Mouse (Mus musculus) cortical plate, adult 2 months (tissue): ENCODE results near the gene Ppp2r3a. TPM values are rescaled to one million over a fixed set of nuclear protein-coding genes. Genes with fewer than 3 reads are reported as not detected.

Source experiments
- H3K27ac ChIP-seq: fragments of 200-500 bp; 2 replicates; pipeline ENCODE4 v1.5.1; 2012; ENCODE audit warnings: low read length, control low read depth, inconsistent platforms; ENCODE audit not compliant: insufficient read depth
- H3K4me1 ChIP-seq: fragments of 200-500 bp; 2 replicates; pipeline ENCODE4 v1.6.1; 2011; ENCODE audit warnings: low read length; ENCODE audit not compliant: control insufficient read depth, insufficient read depth
- H3K4me3 ChIP-seq: fragments of 200-500 bp; 2 replicates; pipeline ENCODE4 v1.5.1; 2011; ENCODE audit warnings: mild to moderate bottlenecking, low read length, control low read depth; ENCODE audit not compliant: insufficient read depth
- CTCF ChIP-seq: fragments of 200-500 bp; IDR thresholded peaks from 2 replicates; pipeline ENCODE4 v1.5.1; 2011; ENCODE audit warnings: mild to moderate bottlenecking, control low read depth, low read length; ENCODE audit not compliant: insufficient read depth; ENCODE audit errors: extremely low read depth
- POLR2A ChIP-seq: fragments of 200-500 bp; IDR thresholded peaks from 2 replicates; pipeline ENCODE4 v1.6.1; 2011; ENCODE audit warnings: mild to moderate bottlenecking, low read length, control low read depth; ENCODE audit not compliant: insufficient read depth; ENCODE audit errors: extremely low read depth
- polyA plus RNA-seq: library from polyadenylated mRNA; depleted of rRNA; stranded (reverse); fragments of >200 nt; gene quantifications from 2 replicates; pipeline ENCODE4 v1.2.3, GENCODE M21; 2012

Gene Ppp2r3a
- polyA plus RNA-seq, 1 experiment = 19.5 TPM

DNA sequence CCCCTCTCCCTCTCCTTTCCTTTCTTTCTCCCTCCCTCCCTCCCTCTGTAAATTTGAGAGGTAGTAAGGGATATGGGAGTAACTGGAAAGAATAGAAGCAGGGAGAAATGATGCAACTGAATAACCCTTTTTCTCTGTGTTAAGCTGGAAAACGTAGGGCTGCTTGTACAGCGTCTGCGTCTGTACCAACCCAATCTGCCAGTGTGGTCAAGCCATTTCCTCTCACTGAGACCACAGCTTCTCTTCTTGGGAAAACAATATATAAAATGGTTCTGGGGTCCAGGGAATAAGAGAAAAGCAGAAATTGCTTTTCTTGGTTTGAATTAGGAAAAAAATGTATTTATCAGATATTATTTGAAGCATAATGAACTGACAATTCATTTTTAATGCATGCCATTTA, 21.6 kb downstream of the Ppp2r3a start:
- Histone ChIP-seq H3K4me3 (no peak overlapping the region), H3K27ac (no peak overlapping the region), H3K4me1 (no peaks in the 10 kb centered on the region)
- no peak for TF ChIP-seq CTCF
- TF ChIP-seq POLR2A = no peak

DNA sequence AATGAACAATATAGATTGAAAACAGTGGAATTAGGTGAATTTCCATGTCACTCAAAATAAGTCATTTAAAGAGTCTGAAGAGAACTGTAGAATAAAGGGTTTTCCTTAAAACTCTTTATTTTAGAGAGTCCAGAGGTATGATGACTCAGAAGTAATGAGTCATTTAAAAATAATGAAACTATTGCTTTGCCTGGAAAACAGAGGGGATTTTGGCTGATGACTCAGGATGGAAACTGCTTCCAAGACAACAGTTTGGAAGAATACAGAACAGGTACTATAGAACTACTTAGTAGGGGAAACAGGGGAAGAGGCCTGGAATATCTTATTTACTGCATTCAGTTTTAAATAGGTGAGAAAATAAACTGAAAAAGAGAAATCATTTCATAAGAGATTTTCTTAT, 22.7 kb downstream of the Ppp2r3a start:
- H3K4me3 ChIP-seq = no peak overlapping the region
- H3K4me1 ChIP-seq = no peaks in the 10 kb centered on the region
- H3K27ac ChIP-seq = no peak overlapping the region
- TF ChIP-seq POLR2A = no peak
- no peak for TF ChIP-seq CTCF

DNA sequence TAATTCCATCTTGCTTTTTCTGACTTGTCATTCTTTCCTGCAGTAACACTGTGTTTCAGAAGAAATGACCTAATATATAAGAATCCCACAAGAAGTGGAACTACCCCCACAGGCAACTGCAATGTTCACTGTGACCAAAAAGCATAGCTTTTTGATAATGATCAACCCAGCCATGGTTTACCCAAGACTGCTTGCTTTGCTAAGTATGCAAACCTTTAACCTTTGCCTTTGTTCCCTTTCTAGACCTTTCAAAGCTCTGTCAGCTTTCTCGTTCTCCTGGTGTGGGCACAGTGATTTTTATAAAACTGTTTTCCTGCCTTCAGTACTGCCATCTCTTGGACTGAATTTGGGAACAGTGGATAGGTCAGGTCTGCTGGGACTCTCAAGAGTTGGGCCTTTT, 43.6 kb downstream of the Ppp2r3a start:
- no peak overlapping the region for H3K4me3 ChIP-seq
- TF ChIP-seq CTCF (no peak), POLR2A (no peak)
- H3K4me1 ChIP-seq = no peaks in the 10 kb centered on the region; the same call in 1 of the 2 replicates
- H3K27ac ChIP-seq = no peak overlapping the region

DNA sequence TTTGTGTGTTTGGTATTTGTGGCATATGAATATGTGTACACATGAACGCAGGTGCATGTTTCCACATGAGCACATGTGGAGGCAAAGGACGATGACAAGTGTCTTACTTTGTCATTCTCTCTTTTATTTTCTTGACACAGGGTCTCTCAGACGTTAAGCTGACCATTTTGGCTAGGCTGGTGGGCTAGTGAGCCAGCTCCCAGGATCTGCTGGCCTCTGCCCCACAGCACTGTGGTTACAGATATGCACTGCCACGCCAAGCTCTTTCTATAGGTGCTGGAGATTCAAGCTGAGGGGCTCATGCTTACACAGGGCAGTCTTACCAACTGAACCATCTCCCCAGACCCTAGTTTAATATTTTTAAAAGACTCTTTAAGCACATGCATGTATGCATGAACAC, 45.1 kb downstream of the Ppp2r3a start:
- no peak for TF ChIP-seq CTCF
- TF ChIP-seq POLR2A = no peak
- Histone ChIP-seq H3K4me3 (no peak overlapping the region), H3K27ac (no peak overlapping the region), H3K4me1 (no peaks in the 10 kb centered on the region; the same call in 1 of the 2 replicates)

DNA sequence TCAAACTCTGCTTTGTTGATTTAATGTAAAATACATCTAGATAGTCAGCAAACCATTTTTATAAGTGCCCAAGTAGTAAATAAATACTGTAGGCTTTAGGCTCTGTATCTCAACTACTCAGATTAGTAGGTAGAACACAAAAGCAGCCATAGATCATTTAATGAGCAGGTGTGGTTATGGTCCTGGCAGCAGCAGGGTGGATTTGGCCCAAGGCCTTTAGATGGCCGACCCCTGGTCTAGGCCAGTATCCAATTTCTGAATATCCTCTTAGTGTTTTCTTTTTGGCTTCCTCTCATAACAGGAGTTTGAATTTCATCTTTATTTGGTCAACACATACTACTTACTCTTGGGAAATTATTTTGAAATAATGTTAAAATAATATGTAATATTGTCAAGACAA, 46.4 kb downstream of the Ppp2r3a start:
- TF ChIP-seq CTCF (no peak), POLR2A (no peak)
- peaks cover 3% of the 10 kb centered on the region for H3K4me1 ChIP-seq
- no peak overlapping the region for H3K27ac ChIP-seq

DNA sequence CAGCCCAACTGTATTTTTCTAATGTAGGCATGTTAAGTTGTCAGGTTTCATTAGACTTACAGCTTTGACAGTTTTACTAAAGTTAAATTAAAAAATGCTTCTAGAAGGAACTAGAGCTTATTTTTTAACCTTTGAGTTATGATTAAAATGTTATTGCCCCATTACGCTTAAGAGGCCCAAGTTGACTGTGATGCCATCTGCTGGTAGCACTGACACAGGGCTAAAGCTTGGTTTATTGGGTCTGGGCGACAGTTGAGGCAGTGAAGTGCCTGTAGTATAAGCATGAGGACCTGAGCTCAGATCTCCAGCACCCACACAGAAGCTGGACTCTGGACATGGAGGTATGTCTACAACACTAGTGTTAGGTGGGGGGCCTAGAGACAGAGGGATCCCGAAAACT, 47.5 kb downstream of the Ppp2r3a start:
- Histone ChIP-seq H3K4me1 (peaks cover 3% of the 10 kb centered on the region), H3K27ac (no peak overlapping the region), H3K4me3 (no peak overlapping the region)
- no peak for TF ChIP-seq CTCF
- TF ChIP-seq POLR2A = no peak

More for the DNA sequence above, 46.4 kb downstream of the Ppp2r3a start:
- no peak overlapping the region for H3K4me3 ChIP-seq

DNA sequence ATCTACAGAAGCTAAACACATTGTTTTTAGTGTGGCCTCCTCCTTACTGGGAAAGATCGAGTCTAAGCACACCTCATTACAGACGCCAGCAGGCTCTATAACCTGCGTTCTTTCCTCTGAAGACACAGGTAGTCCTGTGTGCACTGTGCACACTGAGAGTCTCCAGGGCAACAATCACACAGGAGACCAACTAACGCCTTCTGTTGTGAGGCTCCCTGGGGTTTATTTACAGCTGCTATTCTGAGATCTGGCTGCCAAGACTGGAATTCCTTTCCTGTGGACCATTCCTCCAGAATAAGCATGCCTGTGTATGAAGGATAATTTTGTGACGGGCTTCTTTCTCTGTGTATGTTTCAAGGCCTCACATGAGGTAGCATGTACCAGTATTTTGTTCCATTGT, 51.0 kb downstream of the Ppp2r3a start:
- no peak for TF ChIP-seq CTCF
- TF ChIP-seq POLR2A = no peak
- H3K4me1 ChIP-seq = peaks cover 3% of the 10 kb centered on the region; the same call in 1 of the 2 replicates
- no peak overlapping the region for H3K27ac ChIP-seq
- no peak overlapping the region for H3K4me3 ChIP-seq

DNA sequence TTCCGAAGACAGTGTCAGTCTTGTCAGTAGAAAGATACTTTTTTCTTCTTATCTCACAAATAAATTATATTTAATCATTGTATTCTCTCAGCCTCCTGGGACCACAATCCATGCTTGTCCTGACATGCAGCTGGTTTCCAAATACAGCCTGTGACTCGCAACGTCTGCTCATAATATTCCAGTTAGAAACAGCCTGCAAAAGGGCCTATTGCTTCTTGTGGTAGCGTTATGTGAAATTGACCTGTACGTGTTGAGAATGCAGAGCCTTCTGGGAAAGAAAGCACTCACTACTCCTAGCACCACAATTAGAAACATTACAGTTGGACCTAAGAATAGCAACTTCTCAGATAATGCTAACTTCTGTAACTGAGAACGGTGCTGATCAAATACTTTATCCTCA, 52.8 kb downstream of the Ppp2r3a start:
- no peak for TF ChIP-seq CTCF
- no peak for TF ChIP-seq POLR2A
- Histone ChIP-seq H3K4me1 (peaks cover 3% of the 10 kb centered on the region; the same call in 1 of the 2 replicates), H3K27ac (peak overlapping the region; percentile 35; the same call in 1 of the 2 replicates), H3K4me3 (no peak overlapping the region)

DNA sequence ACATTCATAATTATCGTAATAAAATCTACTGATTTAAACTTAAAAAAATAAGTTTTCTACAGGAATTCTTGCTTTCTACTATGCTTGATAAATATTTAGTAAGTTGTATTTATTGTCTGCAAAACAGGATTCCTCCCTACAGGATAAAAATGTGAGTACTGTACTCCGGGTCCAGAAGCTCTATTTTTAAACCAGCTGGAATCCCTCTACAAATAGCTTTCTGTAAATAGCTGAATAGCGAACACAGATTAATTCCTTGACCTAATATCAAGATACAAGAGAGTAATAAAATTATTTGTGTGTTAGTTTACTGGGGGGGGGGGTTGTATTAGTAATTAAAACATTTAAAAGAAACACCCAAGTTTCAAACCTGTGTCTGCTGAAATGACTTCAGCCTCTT, 53.3 kb downstream of the Ppp2r3a start:
- Histone ChIP-seq H3K4me1 (peaks cover 3% of the 10 kb centered on the region; the same call in 1 of the 2 replicates), H3K27ac (no peak overlapping the region), H3K4me3 (no peak overlapping the region)
- TF ChIP-seq CTCF = no peak
- no peak for TF ChIP-seq POLR2A

DNA sequence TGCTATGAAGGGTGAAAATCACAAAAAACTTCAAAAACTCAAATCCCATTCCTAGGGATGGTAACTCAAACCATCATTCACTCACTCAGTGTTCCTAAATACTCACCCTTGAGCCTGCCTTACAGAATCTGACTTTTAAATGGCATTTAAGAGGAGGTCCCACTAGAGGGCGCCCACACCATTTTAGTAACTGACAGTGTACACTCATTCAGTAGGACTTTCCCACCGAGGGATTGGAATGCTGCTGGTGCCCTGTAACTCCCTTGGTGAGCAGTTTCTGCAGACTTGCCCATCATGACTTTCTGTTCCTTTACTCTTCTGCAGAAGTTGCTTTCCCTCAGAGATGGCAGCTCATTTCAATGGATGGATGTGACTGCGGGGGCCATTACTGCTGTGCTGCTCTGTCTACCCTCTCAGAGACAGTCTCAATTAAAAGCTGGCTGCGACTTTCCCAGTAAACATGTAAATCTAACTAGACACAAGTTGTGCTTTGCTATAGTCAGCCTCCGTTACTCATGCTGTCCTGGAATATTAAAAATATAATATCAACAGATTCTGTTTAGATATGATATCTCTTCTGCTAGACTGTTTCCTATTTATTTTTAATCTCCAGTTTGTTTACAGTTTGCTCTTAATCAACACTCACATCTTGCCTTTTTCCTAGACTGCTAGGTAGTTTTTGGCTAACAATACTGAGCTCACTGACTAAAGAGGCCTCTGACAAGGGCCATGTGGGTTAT, 69.5 kb downstream of the Ppp2r3a start:
- TF ChIP-seq CTCF = peak; percentile 75
- TF ChIP-seq POLR2A = no peak
- Histone ChIP-seq H3K27ac (no peak overlapping the region), H3K4me3 (no peak overlapping the region), H3K4me1 (0 out of 2 replicates have a peak, but pooled peaks cover 1% of the 10 kb centered on the region)
